Mouse (Mus musculus) heart, adult 2 months (tissue): ENCODE data around the gene Med13.

ENCODE experiments used
- CTCF ChIP-seq: fragments of 200-600 bp; IDR thresholded peaks from 2 replicates; pipeline ENCODE4 v1.8.1; 2022; ENCODE audit warnings: antibody characterized with exemption, mild to moderate bottlenecking, moderate library complexity
- POLR2A ChIP-seq: fragments of 200-500 bp; IDR thresholded peaks from 2 replicates; pipeline ENCODE4 v1.6.1; 2011; ENCODE audit warnings: mild to moderate bottlenecking, low read depth, low read length, control low read depth; ENCODE audit not compliant: insufficient read depth

DNA sequence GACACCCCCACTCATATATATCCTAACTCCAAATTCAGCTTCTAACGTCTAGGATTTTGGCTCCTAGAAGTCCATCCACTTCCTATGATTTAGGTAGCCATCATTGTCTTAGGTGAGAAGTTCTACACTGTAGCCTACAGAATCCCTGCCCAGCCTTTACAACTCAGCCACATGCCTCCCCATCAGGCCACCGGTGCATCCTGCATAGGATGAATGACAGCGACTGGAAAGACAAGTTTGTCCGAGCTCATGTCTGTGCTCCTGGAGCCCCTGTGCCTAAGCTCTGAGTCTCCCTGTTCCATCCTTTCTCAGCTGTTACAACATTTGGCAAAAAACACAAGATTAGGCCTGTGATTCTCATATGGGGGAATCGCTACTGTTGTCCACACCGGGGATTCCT, 17.7 kb upstream of the Med13 start:
- no peak for TF ChIP-seq CTCF
- no peak for TF ChIP-seq POLR2A
